Mouse (Mus musculus): ENCODE results near the gene Speg.
A peak's percentile ranks its signal among the peaks of the same experiment; 100 is the strongest.

The Speg gene

DNA sequence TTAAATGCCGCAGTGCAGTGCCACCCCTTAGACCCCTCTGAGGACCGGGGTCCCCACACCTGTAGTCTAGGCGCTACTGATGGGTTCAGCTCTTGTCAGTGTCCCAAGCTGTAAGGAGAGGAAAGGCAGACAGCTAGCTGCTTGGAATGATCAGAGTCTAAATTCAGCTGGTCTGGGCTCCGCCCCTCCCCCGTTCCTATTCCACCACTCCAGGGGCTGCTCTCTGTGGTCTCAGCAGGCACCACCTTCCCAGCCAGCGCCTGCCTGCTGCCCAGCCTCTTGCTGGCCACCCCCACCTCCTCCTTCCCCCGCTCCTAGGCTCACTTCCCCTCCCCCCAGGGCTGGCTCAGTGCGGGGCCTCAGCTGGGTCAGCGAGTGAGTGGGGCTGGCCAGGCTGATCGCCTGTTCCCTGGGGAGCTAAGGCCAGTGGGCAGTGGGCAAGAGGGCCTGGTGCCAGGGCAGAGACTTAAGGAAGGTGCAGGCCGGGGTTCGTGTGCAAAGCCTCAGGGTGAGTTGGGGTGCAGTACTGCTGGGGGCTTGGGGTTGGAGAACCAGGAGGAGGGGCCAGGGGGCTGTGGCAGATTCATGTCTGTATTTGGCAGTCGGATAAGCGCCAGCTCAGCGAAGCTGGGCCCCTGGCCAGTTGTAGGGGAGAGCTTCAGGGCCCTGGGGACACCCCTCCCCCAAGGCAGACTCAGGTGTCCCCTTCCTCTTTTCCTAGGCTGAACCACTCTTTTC is 24.8 kb downstream of the Speg start:
- DNase-seq = no peak

DNA sequence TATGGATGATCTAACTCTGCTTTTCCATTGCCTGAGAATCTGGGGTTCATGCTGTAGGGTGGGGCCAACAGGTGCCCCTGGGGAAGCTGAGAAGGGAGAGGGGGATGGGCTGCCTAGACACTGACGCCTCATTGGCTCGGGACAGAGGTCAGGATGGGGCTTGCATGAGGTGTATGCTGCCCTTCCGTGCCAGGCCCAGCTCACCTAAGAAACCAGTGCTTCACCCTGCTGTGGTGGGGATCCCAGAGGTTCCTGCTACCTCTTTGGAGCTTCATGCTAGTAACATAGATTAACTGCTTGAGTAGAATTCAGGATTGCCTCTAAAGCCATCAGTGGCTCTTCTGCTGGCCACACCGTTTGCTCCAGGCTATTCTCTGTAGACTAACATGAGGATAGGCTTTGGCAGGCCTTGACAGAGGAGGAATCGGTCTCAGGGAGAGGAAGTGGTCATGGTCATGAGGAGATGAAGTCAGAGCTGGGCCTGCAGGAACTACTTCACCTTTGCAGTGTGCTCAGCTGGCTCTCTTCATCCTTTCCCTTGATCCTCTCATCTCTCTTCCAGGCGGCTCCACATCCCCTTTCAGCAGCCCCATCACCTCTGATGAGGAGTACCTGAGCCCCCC is 25.5 kb downstream of the Speg start:
- no peak for DNase-seq

DNA sequence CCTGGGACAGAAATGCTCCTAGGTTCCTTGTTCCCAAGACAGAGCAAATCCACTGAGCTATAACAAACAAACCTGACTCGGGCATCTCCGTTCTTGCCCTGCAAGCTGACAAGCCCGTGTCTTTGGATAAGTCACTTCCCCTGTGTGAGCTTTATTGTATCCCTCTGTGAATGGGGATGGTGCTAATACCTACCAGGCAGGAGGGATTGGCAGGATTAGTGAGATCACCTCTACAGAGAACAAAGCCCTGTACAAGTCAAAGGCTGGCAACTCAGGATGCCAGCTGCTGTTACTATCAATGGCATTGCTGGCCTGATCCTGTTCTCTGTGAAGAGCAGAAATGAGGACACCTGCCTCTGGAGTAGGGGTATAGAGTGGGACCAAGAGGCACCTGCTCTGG is 30.4 kb downstream of the Speg start:
- no peak for DNase-seq

DNA sequence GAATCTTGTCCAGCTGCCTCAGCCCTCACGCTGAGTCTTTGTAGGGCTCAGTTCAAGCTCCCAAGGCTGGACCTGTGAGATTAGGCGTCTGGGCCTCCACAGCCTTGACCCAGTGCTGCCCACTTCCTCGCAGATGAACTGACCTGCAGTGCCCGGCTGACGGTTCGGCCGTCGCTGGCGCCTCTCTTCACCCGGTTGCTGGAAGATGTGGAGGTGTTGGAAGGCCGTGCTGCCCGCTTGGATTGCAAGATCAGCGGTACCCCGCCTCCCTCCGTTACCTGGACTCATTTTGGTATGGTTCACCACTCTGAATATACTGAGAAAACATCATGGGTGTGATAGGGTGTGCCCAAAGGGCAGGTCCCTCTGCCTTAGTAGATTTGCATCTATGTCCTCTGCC is 31.1 kb downstream of the Speg start:
- DNase-seq = no peak

DNA sequence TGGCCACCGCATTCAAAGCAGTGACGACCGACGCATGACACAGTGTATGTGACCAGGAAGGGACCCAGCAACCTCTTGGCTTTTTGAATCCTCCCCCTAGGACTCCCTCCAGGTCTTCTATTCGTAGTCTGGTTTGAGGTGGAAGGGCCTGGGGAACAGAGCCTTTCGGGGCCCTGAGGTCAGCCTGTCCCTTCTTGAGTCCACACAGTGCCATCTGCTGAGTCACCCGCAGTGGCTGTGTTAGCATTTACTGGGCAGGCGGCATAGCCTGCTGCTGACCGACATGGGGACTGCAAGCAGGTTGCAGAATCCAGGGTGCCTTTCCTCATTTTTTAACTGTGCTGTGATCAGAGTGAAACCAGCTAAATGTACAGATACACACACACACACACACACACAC is 32.0 kb downstream of the Speg start:
- no peak for DNase-seq

DNA sequence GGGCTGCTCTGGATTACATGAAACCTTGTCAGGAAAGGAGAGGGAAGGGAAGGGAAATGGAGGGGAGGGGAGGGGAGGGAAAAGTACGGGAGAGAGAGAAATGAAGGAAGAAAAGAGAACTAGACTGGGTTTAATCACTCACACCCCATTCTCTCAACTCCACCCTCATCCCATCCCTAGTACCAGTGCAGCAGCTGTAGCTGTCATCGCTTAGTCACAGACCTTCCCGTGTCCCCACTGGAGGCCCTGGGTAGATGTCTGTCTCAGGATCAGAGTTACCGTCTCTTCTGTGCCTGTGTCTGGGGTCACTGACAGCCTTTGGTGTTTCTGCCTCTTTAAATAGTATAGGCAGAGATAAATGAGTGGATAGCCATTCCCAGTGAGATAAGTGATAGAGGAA is 33.1 kb downstream of the Speg start:
- DNase-seq = no peak

DNA sequence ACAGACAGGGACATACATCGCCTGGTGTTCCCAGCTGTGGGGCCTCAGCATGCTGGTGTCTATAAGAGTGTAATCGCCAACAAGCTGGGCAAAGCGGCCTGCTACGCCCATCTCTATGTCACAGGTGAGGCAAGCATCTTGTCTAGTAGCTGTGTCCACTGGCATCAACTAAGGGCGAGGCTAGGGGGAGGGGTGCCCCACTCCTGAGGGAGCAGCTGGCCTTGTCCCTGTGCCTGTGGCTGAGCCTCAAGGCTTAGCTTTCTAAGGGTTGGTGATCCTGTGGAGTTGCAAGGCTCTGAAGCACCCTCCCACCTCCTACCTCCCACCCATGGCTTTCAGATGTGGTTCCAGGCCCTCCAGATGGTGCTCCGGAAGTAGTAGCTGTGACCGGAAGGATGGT is 34.9 kb downstream of the Speg start:
- DNase-seq = no peak

DNA sequence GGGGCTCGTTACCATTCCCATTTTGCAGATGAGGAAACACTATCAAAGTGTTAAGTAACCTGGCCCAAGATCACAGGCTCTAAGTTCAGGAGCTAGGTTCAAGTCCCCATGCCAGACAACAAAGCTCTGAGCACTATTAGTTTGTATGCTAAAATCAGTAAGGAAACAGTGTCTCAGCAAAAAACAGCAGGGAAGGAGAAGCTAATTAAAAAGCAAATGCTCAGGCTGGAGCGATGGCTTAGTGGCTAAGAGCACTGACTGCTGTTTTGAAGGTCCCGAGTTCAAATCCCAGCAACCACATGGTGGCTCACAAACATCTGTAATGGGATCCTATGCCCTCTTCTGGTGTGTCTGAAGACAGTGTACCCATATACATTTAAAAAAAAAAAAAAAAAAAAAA is 37.1 kb downstream of the Speg start:
- DNase-seq = no peak

DNA sequence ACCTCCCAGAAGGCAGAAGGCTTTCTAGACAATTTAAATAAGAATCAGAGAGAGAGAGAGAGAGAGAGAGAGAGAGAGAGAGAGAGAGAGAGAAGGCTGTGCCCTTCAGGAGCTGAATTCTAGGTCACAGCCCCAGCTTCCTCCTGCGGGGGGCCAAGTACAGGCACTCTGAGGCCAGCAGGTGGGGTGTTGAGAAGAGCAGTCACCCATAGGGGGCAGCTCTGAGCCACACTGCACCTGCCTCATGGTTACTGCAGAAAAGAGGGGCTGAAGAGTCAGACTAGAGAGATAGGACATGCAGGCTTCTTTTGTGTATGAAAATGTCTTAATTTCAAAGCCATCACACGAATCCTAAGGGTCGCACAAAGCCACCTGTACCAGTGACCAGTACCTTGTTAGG is 38.7 kb downstream of the Speg start:
- peak in 1 of 2 experiments; percentile 17 for DNase-seq

DNA sequence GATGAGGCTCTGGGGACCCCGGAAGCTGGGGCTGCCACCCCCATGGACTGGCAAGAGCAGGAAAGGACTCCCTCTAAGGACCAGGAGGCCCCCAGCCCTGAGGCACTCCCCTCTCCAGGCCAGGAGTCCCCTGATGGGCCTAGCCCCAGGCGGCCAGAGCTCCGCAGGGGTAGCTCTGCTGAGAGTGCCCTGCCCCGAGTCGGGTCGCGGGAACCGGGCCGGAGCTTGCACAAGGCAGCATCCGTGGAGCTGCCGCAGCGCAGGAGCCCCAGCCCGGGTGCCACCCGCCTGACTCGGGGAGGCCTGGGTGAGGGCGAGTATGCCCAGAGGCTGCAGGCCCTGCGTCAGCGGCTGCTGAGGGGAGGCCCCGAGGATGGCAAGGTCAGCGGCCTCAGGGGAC is 46.7 kb downstream of the Speg start:
- DNase-seq = no peak

DNA sequence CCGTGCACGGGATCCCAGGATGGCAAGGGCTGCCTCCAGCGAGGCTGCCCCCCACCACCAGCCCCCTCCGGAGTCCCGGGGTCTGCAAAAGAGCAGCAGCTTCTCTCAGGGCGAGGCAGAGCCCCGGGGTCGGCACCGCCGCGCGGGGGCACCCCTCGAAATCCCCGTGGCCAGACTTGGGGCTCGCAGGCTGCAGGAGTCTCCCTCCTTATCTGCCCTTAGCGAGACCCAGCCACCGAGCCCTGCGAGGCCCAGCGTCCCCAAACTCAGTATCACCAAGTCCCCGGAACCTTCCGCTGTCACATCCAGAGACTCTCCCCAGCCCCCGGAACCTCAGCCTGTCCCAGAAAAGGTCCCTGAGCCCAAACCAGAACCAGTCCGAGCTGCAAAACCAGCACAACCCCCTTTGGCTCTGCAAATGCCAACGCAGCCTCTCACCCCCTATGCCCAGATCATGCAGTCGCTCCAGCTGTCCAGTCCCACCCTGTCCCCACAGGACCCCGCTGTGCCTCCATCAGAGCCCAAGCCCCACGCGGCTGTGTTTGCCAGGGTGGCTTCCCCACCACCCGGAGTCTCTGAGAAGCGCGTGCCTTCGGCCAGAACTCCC is 47.2 kb downstream of the Speg start:
- DNase-seq = no peak

DNA sequence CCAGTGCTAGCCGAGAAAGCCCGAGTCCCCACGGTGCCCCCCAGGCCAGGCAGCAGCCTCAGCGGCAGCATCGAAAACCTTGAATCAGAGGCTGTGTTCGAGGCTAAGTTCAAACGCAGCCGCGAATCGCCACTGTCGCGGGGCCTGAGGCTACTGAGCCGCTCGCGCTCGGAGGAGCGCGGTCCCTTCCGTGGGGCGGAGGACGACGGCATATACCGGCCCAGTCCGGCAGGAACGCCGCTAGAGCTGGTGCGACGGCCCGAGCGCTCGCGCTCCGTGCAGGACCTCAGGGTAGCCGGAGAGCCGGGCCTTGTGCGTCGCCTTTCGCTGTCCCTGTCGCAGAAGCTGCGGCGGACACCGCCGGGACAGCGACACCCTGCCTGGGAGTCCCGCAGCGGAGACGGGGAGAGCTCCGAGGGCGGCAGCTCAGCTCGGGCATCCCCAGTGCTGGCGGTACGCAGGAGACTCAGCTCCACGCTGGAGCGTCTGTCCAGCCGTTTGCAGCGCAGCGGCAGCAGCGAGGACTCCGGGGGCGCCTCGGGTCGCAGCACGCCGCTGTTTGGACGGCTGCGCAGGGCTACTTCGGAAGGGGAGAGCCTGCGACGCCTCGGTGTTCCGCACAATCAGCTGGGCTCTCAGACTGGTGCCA is 47.9 kb downstream of the Speg start:
- DNase-seq = no peak

DNA sequence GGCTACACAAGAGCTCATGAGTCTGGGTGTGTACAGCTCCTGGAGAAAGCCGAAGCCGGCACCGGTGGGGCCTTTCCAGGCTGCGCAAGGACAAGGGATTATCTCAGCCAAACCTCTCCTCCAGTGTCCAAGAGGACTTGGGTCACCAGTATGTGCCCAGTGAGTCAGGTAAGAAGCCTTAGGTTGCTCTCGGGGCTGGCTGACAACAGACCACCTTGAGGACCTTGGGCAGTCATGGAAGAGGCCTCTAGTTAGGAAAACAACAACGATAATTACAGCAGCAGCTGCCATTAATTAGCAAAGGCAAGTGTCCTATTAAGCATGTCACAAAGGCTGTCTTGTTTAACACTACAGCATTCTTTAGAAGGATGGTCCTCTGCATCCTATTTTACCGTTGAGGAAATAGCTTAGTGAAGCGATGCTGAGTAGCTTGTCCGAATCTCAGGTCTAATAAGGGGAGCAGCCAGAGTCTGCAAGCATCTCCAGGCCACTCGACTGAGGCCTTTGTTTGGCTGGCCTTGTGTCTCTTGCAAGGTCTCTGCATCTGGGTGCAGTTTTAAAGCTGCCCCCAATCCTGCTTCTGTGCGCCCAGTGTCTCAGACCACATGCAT is 48.8 kb downstream of the Speg start:
- no peak for DNase-seq

DNA sequence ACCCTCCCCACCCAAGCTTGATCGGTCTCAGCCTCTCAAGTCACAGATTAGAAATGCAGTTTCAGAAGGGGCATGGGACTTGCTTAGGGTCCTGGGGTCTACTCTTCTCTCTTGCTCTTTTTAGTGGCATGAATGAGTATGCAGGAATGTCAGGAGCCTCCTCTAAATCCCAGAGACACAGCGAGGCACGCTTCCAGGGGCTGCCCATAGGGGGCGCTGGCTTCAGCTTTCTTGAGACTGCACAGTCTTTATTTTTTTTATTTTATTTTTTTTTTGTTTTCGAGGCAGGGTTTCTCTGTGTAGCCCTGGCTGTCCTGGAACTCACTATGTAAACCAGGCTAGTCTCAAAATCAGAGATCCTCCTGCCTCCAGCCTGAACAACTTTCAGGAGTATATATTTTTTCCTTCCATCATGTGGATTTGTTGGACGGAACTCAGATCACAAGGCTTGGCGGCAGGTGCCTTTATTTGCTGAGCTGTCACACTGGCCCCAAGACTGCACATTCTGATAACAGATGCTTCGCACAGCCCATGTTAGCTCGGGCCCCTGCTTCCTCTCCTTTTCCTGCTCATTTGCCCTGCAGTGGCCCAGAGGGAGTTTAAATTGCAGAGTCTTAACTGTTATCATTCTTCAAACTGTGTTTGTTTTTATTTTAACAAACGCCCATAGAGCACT is 50.8 kb downstream of the Speg start:
- DNase-seq = peak in 1 of 2 experiments; percentile 32

DNA sequence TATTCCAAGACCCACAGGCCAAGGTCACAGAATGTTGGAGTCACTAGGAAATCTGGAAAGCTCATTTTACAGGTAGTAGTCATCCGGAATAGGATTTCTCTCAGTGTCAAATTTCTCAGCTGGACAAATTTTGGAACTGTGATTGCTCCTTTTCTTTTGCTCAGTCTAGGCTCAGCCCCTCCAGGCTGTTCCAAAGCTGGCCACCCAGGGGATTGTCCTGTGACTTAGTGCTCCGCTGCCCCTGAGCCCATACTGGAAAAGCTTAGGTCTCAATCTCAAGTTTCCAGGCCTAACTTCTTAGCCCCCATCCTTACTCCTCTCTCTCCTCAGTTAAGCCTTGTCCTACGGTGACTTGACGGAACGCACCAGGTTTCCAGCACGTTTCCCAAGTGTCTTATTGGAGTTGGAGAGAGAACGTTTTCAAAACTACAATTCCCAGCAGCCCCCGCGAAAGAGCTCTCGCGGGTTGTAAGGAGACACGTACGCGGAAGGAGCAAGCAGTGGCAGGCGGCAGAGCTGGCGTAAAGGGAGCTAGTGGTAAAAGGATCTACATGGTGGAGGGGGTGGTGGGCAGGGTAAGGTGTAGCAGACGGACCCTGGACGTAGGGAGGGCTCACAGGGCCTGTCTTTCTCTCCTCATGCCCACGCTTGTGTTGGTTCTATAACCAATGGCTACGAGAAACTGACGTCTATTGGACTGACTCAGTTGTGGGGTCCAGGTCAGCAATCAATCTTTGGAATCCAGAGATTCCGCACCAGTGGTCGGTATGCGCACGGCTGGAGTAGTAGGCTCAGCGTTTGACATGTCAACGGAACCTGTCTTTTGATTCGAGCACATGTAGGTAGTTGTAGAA is 60.6 kb downstream of the Speg start, which contains the start of gene Gmppa:
Gene Gmppa, plus strand, starts transcription at position 456 of the 854 bp plus-strand sequence.
- DNase-seq = peak; percentile 39 to 68

DNA sequence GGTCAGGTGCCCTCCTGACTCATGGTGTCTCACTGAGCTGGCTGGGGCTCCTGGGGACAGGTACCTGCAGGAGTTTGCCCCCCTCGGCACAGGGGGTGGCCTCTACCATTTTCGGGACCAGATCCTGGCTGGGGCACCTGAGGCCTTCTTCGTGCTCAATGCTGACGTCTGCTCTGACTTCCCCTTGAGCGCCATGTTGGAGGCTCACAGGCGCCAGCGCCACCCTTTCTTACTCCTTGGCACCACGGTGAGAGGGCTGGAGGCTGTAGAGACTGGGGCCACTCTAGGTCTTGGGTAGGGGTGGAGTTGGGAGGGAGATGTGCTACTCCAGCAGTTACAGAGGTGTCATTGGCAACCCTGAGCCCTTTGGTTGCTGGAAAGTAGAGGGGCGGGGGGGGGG is 63.7 kb downstream of the Speg start:
- no peak for DNase-seq

DNA sequence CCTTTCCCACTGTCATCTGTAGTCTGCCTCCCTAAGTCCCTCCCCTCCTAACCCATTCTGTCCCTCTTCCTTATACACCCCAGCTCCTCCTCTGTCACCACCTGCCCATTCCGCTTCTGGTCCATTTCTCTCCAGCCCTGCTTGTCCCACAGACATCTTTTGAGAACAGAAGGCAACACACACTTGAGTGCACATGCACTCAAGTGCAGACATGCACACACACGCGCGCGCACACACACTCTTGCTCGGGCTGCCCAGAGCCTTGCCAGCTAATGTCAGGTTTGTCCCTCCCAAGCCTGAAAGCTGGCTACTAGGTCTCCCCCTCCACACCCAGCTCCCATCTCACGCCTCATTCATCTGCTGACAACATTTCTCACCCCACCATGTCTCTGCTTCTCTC is 65.6 kb downstream of the Speg start:
- no peak for DNase-seq

DNA sequence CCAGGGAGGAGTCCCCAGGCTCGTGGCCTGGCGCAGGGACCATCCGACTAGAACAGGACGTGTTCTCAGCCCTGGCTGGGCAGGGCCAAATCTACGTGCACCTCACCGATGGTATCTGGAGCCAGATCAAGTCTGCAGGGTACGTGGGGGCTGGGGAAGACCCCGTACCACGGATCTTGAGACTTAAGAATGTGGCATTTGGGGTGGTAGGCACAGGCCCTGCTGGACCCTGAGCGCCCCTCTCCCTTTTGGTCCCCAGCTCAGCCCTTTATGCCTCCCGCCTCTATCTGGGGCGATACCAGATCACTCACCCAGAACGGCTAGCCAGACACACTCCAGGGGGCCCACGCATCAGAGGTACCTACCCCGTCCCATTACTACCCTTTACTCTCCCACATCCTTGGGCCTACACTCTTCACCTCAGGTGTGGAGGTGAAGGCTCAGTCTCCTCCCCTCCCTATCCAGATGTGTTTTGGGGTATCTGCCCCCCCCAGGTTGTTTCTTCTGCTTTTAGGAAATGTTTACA is 66.4 kb downstream of the Speg start:
- DNase-seq = no peak

DNA sequence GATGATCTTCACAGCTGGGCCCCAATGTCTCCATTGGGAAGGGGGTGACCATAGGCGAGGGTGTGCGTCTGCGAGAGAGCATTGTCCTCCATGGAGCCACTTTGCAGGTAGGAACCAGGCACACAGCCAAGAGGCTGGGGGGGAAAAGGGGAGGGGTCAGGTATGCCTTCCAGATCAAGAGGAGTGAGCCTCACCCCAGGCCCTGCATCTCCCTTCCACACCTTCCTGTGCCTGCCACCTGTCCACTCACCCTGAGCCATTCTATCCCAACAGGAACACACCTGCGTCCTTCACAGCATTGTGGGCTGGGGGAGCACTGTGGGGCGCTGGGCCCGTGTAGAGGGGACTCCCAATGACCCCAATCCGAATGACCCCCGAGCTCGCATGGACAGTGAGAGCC is 67.1 kb downstream of the Speg start:
- DNase-seq = no peak

DNA sequence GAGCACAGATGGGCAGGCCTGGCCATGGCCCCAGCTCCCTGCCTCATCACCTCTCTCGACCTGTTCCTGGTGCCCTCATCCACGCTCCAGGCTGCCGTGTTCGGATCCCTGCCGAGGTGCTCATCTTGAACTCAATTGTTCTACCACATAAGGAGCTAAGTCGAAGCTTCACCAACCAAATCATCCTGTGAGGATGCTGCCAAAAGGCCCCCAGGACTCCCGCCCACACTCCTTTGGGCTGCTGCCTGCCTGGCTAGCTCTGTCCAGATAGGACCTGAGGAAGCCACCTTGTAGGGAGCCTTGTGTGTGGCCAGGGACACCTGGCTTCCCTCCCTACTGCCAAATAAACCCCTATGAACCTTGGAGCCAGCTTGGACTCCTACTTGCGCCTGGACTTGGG is 67.7 kb downstream of the Speg start:
- DNase-seq = no peak

DNA sequence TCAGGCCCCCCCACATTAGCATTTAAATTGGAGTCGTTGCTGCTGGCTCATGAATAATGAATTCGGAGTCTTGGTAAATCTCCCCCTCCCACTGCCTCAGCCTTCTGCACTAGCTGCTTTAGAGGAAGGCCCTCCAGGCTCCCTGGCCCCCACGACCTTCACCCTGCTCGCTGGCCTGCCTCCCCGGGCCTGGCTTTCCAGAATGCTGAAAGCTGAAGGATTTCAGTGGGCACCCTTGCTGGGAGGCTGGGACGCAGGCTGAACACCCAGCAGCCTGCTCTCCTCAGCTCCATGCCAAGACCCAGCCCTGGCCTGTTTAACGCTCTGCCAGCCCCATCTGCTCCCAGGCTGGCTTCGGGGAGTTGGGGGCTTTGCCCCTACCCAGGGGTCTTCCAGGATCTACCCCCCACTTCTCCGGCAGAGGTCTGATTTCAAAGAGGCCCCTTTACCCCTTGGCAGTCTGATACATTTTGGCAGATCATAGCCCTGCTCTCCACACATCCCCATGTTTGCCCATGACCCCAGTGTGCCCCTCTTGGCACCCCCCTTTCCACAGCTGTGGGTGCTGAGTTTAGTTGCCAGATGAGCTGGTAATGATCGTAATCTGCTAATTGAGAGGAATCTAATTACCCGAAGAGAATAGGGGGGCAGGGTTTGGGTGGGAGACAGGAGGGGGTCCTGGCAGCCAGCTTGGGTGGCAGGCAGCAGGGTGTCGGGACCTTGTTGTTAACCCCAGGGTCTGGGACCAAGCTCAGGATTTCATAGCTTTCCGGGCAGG is 68.3 kb downstream of the Speg start:
- no peak for DNase-seq
